Mouse (Mus musculus): Measurements from ENCODE around the gene Srrd. TPM values are rescaled to one million over a fixed set of nuclear protein-coding genes. Genes with fewer than 3 reads are reported as not detected.

Gene Srrd
- polyA plus RNA-seq, 1 experiment from 2014 or later = 9.4 TPM

DNA sequence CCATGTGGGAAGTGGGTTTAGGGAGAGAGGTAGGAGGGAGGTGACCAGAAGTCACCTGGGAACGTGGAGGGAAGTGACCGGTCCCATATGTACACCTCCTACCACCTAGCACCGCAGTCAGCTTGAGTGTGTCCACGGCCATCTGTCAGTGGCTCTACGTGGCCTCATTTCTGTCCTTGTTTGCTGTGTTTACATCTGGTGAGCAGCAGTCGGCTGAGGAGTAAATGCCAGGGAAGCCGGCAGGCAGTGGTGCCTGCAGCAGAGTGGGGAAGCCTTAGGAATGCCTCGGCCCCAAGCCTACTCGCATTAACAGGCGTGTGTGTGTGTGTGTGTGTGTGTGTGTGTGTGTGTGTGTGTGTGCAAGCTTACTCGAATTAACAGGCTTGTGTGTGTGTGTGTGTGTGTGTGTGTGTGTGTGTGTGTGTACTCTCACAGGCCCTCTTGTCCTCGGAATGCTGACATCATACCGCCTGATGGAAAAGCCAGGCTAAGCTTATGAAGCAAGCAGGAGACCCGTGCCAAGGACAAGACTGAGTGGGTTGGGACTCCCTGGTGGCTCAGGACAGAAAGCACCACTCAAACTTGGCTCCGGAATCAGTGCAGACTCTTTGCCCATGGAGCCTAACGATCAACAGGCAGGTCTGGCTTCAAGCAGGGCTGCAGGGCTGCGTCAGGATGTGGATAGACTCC lies 39.9 kb upstream of the Srrd start:
- Histone ChIP-seq H3K4me1 (ENCODE audit: insufficient read depth) (no peaks in the 10 kb centered on the region), H3K4me3 (ENCODE audit: low read depth, low read length) (no peak overlapping the region), H3K9ac (replicated peaks) (no peak overlapping the region), H3K9me3 (ENCODE audit: low read length) (no peaks in the 10 kb centered on the region), H3K27me3 (ENCODE audit: insufficient read depth, low read length) (no peaks in the 10 kb centered on the region), H3K4me2 (ENCODE audit: low read depth, low read length) (no peak overlapping the region), H3K36me3 (replicated peaks; ENCODE audit: insufficient read depth, low read length) (no peaks in the 10 kb centered on the region), H3K27ac (ENCODE audit: low read depth) (no peak overlapping the region)
- no peak for ATAC-seq
- TF ChIP-seq CTCF (IDR thresholded peaks at IDR 0.05; ENCODE audit: low read depth) = no peak
- TF ChIP-seq EP300 (IDR thresholded peaks at IDR 0.05; ENCODE audit: low read depth) = no peak
- DNase-seq = no peak
- 62% methylated on average over 16 of the region's 17 CpGs for WGBS (ENCODE audit: insufficient replicate concordance)

GRCm38 (mm10) chr5:112382042-112382441 lies 39.2 kb upstream of the Srrd start:
- no peaks in the 10 kb centered on the region for H3K36me3 ChIP-seq (replicated peaks; ENCODE audit: insufficient read depth, low read length)
- no peak overlapping the region for H3K27ac ChIP-seq (ENCODE audit: low read depth)
- ATAC-seq = no peak

GRCm38 (mm10) chr5:112381154-112381553 lies 38.3 kb upstream of the Srrd start:
- H3K4me3 ChIP-seq (ENCODE audit: low read depth, low read length) = no peak overlapping the region
- no peak overlapping the region for H3K9ac ChIP-seq (replicated peaks)
- no peak for ATAC-seq
- TF ChIP-seq EP300 (IDR thresholded peaks at IDR 0.05; ENCODE audit: low read depth) = no peak
- no peak for TF ChIP-seq CTCF (IDR thresholded peaks at IDR 0.05; ENCODE audit: low read depth)
- WGBS (ENCODE audit: insufficient replicate concordance) = 72% methylated on average over 11 of the region's 11 CpGs
- no peak for DNase-seq
- H3K9me3 ChIP-seq (ENCODE audit: low read length) = no peaks in the 10 kb centered on the region
- H3K36me3 ChIP-seq (replicated peaks; ENCODE audit: insufficient read depth, low read length) = no peaks in the 10 kb centered on the region; the same call in 1 of the 2 replicates
- no peak overlapping the region for H3K4me2 ChIP-seq (ENCODE audit: low read depth, low read length)
- no peaks in the 10 kb centered on the region for H3K27me3 ChIP-seq (ENCODE audit: insufficient read depth, low read length)
- H3K27ac ChIP-seq (ENCODE audit: low read depth) = no peak overlapping the region
- H3K4me1 ChIP-seq (ENCODE audit: insufficient read depth) = no peaks in the 10 kb centered on the region

More at GRCm38 (mm10) chr5:112382042-112382441, 39.2 kb upstream of the Srrd start:
- no peaks in the 10 kb centered on the region for H3K9me3 ChIP-seq (ENCODE audit: low read length)
- H3K4me2 ChIP-seq (ENCODE audit: low read depth, low read length) = no peak overlapping the region
- no peak for DNase-seq
- H3K27me3 ChIP-seq (ENCODE audit: insufficient read depth, low read length) = no peaks in the 10 kb centered on the region
- H3K4me1 ChIP-seq (ENCODE audit: insufficient read depth) = no peaks in the 10 kb centered on the region
- H3K4me3 ChIP-seq (ENCODE audit: low read depth, low read length) = no peak overlapping the region
- TF ChIP-seq CTCF (IDR thresholded peaks at IDR 0.05; ENCODE audit: low read depth) (no peak), EP300 (IDR thresholded peaks at IDR 0.05; ENCODE audit: low read depth) (no peak)
- WGBS (ENCODE audit: insufficient replicate concordance) = 83% methylated on average over 9 of the region's 9 CpGs
- H3K9ac ChIP-seq (replicated peaks) = no peak overlapping the region

- H3K27ac ChIP-seq (ENCODE audit: low read depth) = no peak overlapping the region
- 68% methylated on average over 6 of the region's 6 CpGs for WGBS (ENCODE audit: insufficient replicate concordance)
- ATAC-seq (no peak), DNase-seq (no peak)
- peaks cover 9% of the 10 kb centered on the region for H3K36me3 ChIP-seq (replicated peaks; ENCODE audit: insufficient read depth, low read length)
- H3K27me3 ChIP-seq (ENCODE audit: insufficient read depth, low read length) = no peaks in the 10 kb centered on the region
- TF ChIP-seq EP300 (IDR thresholded peaks at IDR 0.05; ENCODE audit: low read depth) = no peak
- no peak for TF ChIP-seq CTCF (IDR thresholded peaks at IDR 0.05; ENCODE audit: low read depth)
- no peak overlapping the region for H3K4me2 ChIP-seq (ENCODE audit: low read depth, low read length)
- no peaks in the 10 kb centered on the region for H3K9me3 ChIP-seq (ENCODE audit: low read length)
- no peak overlapping the region for H3K9ac ChIP-seq (replicated peaks)
- H3K4me1 ChIP-seq (ENCODE audit: insufficient read depth) = no peaks in the 10 kb centered on the region
- no peak overlapping the region for H3K4me3 ChIP-seq (ENCODE audit: low read depth, low read length)
Measured at GRCm38 (mm10) chr5:112378716-112379115, 35.9 kb upstream of the Srrd start.

- Histone ChIP-seq H3K4me1 (ENCODE audit: insufficient read depth) (no peaks in the 10 kb centered on the region), H3K4me3 (ENCODE audit: low read depth, low read length) (no peak overlapping the region), H3K9ac (replicated peaks) (no peak overlapping the region), H3K27me3 (ENCODE audit: insufficient read depth, low read length) (no peaks in the 10 kb centered on the region), H3K36me3 (replicated peaks; ENCODE audit: insufficient read depth, low read length) (peaks cover 11% of the 10 kb centered on the region), H3K4me2 (ENCODE audit: low read depth, low read length) (no peak overlapping the region), H3K9me3 (ENCODE audit: low read length) (no peaks in the 10 kb centered on the region), H3K27ac (ENCODE audit: low read depth) (no peak overlapping the region)
- WGBS (ENCODE audit: insufficient replicate concordance) = 90% methylated on average over 1 of the region's 1 CpGs
- TF ChIP-seq EP300 (IDR thresholded peaks at IDR 0.05; ENCODE audit: low read depth) (no peak), CTCF (IDR thresholded peaks at IDR 0.05; ENCODE audit: low read depth) (no peak)
- no peak for DNase-seq
- no peak for ATAC-seq
Measured at GRCm38 (mm10) chr5:112377380-112377779, 34.5 kb upstream of the Srrd start.

- H3K9me3 ChIP-seq (ENCODE audit: low read length) = no peaks in the 10 kb centered on the region
- peaks cover 14% of the 10 kb centered on the region for H3K36me3 ChIP-seq (replicated peaks; ENCODE audit: insufficient read depth, low read length)
- no peak overlapping the region for H3K4me2 ChIP-seq (ENCODE audit: low read depth, low read length)
- no peak overlapping the region for H3K9ac ChIP-seq (replicated peaks)
- ATAC-seq (no peak), DNase-seq (no peak)
- no peak overlapping the region for H3K27ac ChIP-seq (ENCODE audit: low read depth)
- H3K4me1 ChIP-seq (ENCODE audit: insufficient read depth) = no peaks in the 10 kb centered on the region
- no peak overlapping the region for H3K4me3 ChIP-seq (ENCODE audit: low read depth, low read length)
- 67% methylated on average over 4 of the region's 4 CpGs for WGBS (ENCODE audit: insufficient replicate concordance)
- no peaks in the 10 kb centered on the region for H3K27me3 ChIP-seq (ENCODE audit: insufficient read depth, low read length)
- TF ChIP-seq CTCF (IDR thresholded peaks at IDR 0.05; ENCODE audit: low read depth) (no peak), EP300 (IDR thresholded peaks at IDR 0.05; ENCODE audit: low read depth) (no peak)
Measured at GRCm38 (mm10) chr5:112376111-112376510, 33.3 kb upstream of the Srrd start.

All from liver, postnatal 0 days (tissue).